Mouse (Mus musculus) liver, embryonic 14.5 days (tissue): ENCODE results near the gene BC003965. TPM values are rescaled to one million over a fixed set of nuclear protein-coding genes. Genes with fewer than 3 reads are reported as not detected.
"Not testable (repeated sequence)": the region's sequence is repeated elsewhere in the genome, so short reads cannot be mapped to it uniquely, and the experiment has no call there.

ENCODE experiments used
- ATAC-seq: fragments of 200-750 bp; cut with Nextera tagmentation; 2 replicates; pipeline ENCODE4 v1.8.0; 2017; ENCODE audit warnings: moderate number of reproducible peaks, mild to moderate bottlenecking, moderate library complexity; ENCODE audit not compliant: insufficient read depth
- DNase-seq, 3 experiments: peaks; one replicate each; pipeline ENCODE4 v3.0.0-alpha.2; 2012 to 2013; ENCODE audit warnings: low read depth in 3 of 3, low spot score in 3 of 3
- H3K27ac ChIP-seq: fragments of 300-500 bp; sonication (generic); 2 replicates; pipeline ENCODE4 v1.5.1; 2014; ENCODE audit warnings: moderate library complexity, mild to moderate bottlenecking, control low read depth, inconsistent platforms
- H3K27me3 ChIP-seq: fragments of 300-500 bp; sonication (generic); 2 replicates; pipeline ENCODE4 v1.6.1; 2014; ENCODE audit warnings: mild to moderate bottlenecking, low read length, moderate library complexity; ENCODE audit not compliant: control insufficient read depth, insufficient read depth
- H3K36me3 ChIP-seq: fragments of 300-500 bp; sonication (generic); replicated peaks from 2 replicates; pipeline ENCODE4 v1.6.1; 2014; ENCODE audit warnings: low read depth; ENCODE audit not compliant: control insufficient read depth, insufficient read depth
- H3K4me1 ChIP-seq, 2 experiments: fragments of 200-500 bp in 1 of 2; fragments of 300-500 bp in 1 of 2; sonication (generic) in 1 of 2; replicated peaks; 2 replicates each; pipeline ENCODE4 v1.6.1; 2012 to 2014; ENCODE audit warnings: antibody characterized with exemption in 1 of 2, inconsistent platforms in 1 of 2, low read length in 1 of 2; ENCODE audit not compliant: control insufficient read depth in 2 of 2, insufficient read depth in 2 of 2
- H3K4me2 ChIP-seq: fragments of 300-500 bp; sonication (generic); 2 replicates; pipeline ENCODE4 v1.6.1; 2014; ENCODE audit warnings: low read depth, mild to moderate bottlenecking, control low read depth, moderate library complexity
- H3K4me3 ChIP-seq, 2 experiments: fragments of 200-500 bp in 1 of 2; fragments of 300-500 bp in 1 of 2; sonication (generic) in 1 of 2; 2 replicates each; pipeline ENCODE4 v1.5.1; 2012 to 2014; ENCODE audit warnings: low read depth in 2 of 2, low read length in 2 of 2, mild to moderate bottlenecking in 2 of 2, control low read depth in 1 of 2, inconsistent platforms in 1 of 2, moderate library complexity in 1 of 2; ENCODE audit not compliant: insufficient read depth in 1 of 2
- H3K9ac ChIP-seq: fragments of 300-500 bp; sonication (generic); replicated peaks from 2 replicates; pipeline ENCODE4 v1.6.1; 2014; ENCODE audit warnings: mild to moderate bottlenecking, control low read depth, moderate library complexity
- H3K9me3 ChIP-seq: fragments of 300-500 bp; sonication (generic); 2 replicates; pipeline ENCODE4 v1.6.1; 2016; ENCODE audit warnings: low read length, mixed read lengths; ENCODE audit not compliant: control insufficient read depth
- CTCF ChIP-seq: IDR thresholded peaks from 2 replicates; pipeline ENCODE4 v1.5.1; 2016; ENCODE audit warnings: antibody characterized with exemption, low read depth, control low read depth
- EP300 ChIP-seq: IDR thresholded peaks from 2 replicates; pipeline ENCODE4 v1.6.1; 2016; ENCODE audit warnings: antibody characterized with exemption, low read depth
- WGBS: fragments of 180-500 bp; shearing (Covaris S2); extraction: QIAGEN DNeasy Blood & Tissue Kit; methylation state at CpG from one replicate; pipeline ENCODE4 v1.1.7; 2014; ENCODE audit not compliant: insufficient replicate concordance; 5-methylcytosine and 5-hydroxymethylcytosine counted together
- polyA plus RNA-seq, 2 experiments: library from polyadenylated mRNA; depleted of rRNA in 1 of 2; stranded (reverse) in 1 of 2; unstranded in 1 of 2; fragments of >200 nt; fragmentation: Nextera tagmentation in 1 of 2; extraction: Ambion mirVana in 1 of 2; gene quantifications; 2 replicates each; pipeline versions ENCODE4 v1.2.1 to v1.2.3; 2012 to 2014

Gene BC003965
- polyA plus RNA-seq, 2 experiments, result 13.4 to 16.8 TPM

- no peaks in the 10 kb centered on the region for H3K27me3 ChIP-seq
- WGBS, result 94% methylated on average over 3 of the region's 3 CpGs
- H3K36me3 ChIP-seq, result peaks cover 46% of the 10 kb centered on the region
- no peak for TF ChIP-seq CTCF
- no peak for TF ChIP-seq EP300
- H3K4me2 ChIP-seq, result no peak overlapping the region
- ATAC-seq (no peak), DNase-seq (no peak)
- no peak overlapping the region for H3K9ac ChIP-seq
- H3K27ac ChIP-seq, result no peak overlapping the region
- no peaks in the 10 kb centered on the region for H3K9me3 ChIP-seq
- H3K4me3 ChIP-seq, result no peak overlapping the region
- H3K4me1 ChIP-seq, result peaks cover 13 to 22% of the 10 kb centered on the region in 2 experiments
Observed at GRCm38 (mm10) chr17:25230700-25231099, 46.3 kb downstream of the BC003965 start.

- DNase-seq, H3K4me2 ChIP-seq, H3K27me3 ChIP-seq, H3K9me3 ChIP-seq, H3K27ac ChIP-seq, H3K9ac ChIP-seq, H3K4me3 ChIP-seq, ATAC-seq: not testable (repeated sequence)
- Histone ChIP-seq H3K36me3 (peaks cover 45% of the 10 kb centered on the region), H3K4me1 (peaks cover 4 to 13% of the 10 kb centered on the region in 2 experiments)
- 89% methylated on average over 5 of the region's 11 CpGs for WGBS
Observed at GRCm38 (mm10) chr17:25231621-25232020, 47.3 kb downstream of the BC003965 start.

- Histone ChIP-seq H3K27me3 (no peaks in the 10 kb centered on the region), H3K27ac (no peak overlapping the region), H3K4me1 (peaks cover 6 to 7% of the 10 kb centered on the region in 2 experiments; a peak in 3 of 4 replicates), H3K4me2 (no peak overlapping the region), H3K36me3 (peaks cover 28% of the 10 kb centered on the region), H3K9me3 (no peaks in the 10 kb centered on the region), H3K4me3 (no peak overlapping the region), H3K9ac (no peak overlapping the region)
- DNase-seq, result no peak
- 80% methylated on average over 9 of the region's 9 CpGs for WGBS
- TF ChIP-seq EP300 (no peak), CTCF (no peak)
- no peak for ATAC-seq
Observed at GRCm38 (mm10) chr17:25235635-25236034, 51.3 kb downstream of the BC003965 start.

Other genes with a start within 250 kb of the BC003965 start
- 30.6 and 34.3 TPM in 2 replicates for gene Mapk8ip3, start 247.6 kb upstream of the BC003965 start, polyA plus RNA-seq (2012; rRNA removed)
- gene Mapk8ip3, start 247.6 kb upstream of the BC003965 start, polyA plus RNA-seq (2014; fragmentation: Nextera tagmentation; extraction: Ambion mirVana), result 7.2 and 8.0 TPM in 2 replicates
- 18.9 and 24.3 TPM in 2 replicates for gene Jpt2, start 223.9 kb upstream of the BC003965 start, polyA plus RNA-seq (2012; rRNA removed)
- gene Jpt2, start 223.9 kb upstream of the BC003965 start, polyA plus RNA-seq (2014; fragmentation: Nextera tagmentation; extraction: Ambion mirVana), result 31.6 and 34.3 TPM in 2 replicates
- gene Cramp1l, start 168.8 kb upstream of the BC003965 start, polyA plus RNA-seq (2012; rRNA removed), result 7.8 and 7.9 TPM in 2 replicates
- 3.2 and 3.9 TPM in 2 replicates for gene Cramp1l, start 168.8 kb upstream of the BC003965 start, polyA plus RNA-seq (2014; fragmentation: Nextera tagmentation; extraction: Ambion mirVana)
- gene Ift140, start 168.5 kb upstream of the BC003965 start, polyA plus RNA-seq (2012; rRNA removed), result 51.8 and 61.2 TPM in 2 replicates
- 115 and 124 TPM in 2 replicates for gene Ift140, start 168.5 kb upstream of the BC003965 start, polyA plus RNA-seq (2014; fragmentation: Nextera tagmentation; extraction: Ambion mirVana)
- 3.0 and 3.1 TPM in 2 replicates for gene Tmem204, start 101.0 kb upstream of the BC003965 start, polyA plus RNA-seq (2012; rRNA removed)
- gene Tmem204, start 101.0 kb upstream of the BC003965 start, polyA plus RNA-seq (2014; fragmentation: Nextera tagmentation; extraction: Ambion mirVana), result 4.3 TPM in 2 replicates
- gene Telo2, start 68.6 kb upstream of the BC003965 start, polyA plus RNA-seq (2012; rRNA removed), result 8.0 and 8.7 TPM in 2 replicates
- gene Telo2, start 68.6 kb upstream of the BC003965 start, polyA plus RNA-seq (2014; fragmentation: Nextera tagmentation; extraction: Ambion mirVana), result 11.0 and 12.1 TPM in 2 replicates
- not detected in 2 replicates for gene Ptx4, start 63.8 kb upstream of the BC003965 start, polyA plus RNA-seq (2012; rRNA removed)
- not detected in 2 replicates for gene Ptx4, start 63.8 kb upstream of the BC003965 start, polyA plus RNA-seq (2014; fragmentation: Nextera tagmentation; extraction: Ambion mirVana)
- 7.1 and 7.9 TPM in 2 replicates for gene Clcn7, start 51.2 kb upstream of the BC003965 start, polyA plus RNA-seq (2012; rRNA removed)
- gene Clcn7, start 51.2 kb upstream of the BC003965 start, polyA plus RNA-seq (2014; fragmentation: Nextera tagmentation; extraction: Ambion mirVana), result 8.7 and 8.8 TPM in 2 replicates
- gene Ccdc154, start 22.1 kb upstream of the BC003965 start, polyA plus RNA-seq (2012; rRNA removed), result not detected in 2 replicates
- gene Ccdc154, start 22.1 kb upstream of the BC003965 start, polyA plus RNA-seq (2014; fragmentation: Nextera tagmentation; extraction: Ambion mirVana), result 0.05 TPM in 1 of 2 replicates, not detected in the other
- not detected in 2 replicates for gene Gm38655, start 9.1 kb upstream of the BC003965 start, polyA plus RNA-seq (2012; rRNA removed)
- gene Gm38655, start 9.1 kb upstream of the BC003965 start, polyA plus RNA-seq (2014; fragmentation: Nextera tagmentation; extraction: Ambion mirVana), result not detected in 2 replicates
- 34.8 and 45.6 TPM in 2 replicates for gene Unkl, start 3.8 kb downstream of the BC003965 start, polyA plus RNA-seq (2012; rRNA removed)
- 5.9 and 9.1 TPM in 2 replicates for gene Unkl, start 3.8 kb downstream of the BC003965 start, polyA plus RNA-seq (2014; fragmentation: Nextera tagmentation; extraction: Ambion mirVana)
- gene Gnptg, start 55.6 kb downstream of the BC003965 start, polyA plus RNA-seq (2012; rRNA removed), result 11.1 and 11.2 TPM in 2 replicates
- 15.6 and 17.0 TPM in 2 replicates for gene Gnptg, start 55.6 kb downstream of the BC003965 start, polyA plus RNA-seq (2014; fragmentation: Nextera tagmentation; extraction: Ambion mirVana)
- gene Tsr3, start 55.6 kb downstream of the BC003965 start, polyA plus RNA-seq (2012; rRNA removed), result 11.1 and 13.0 TPM in 2 replicates
- gene Tsr3, start 55.6 kb downstream of the BC003965 start, polyA plus RNA-seq (2014; fragmentation: Nextera tagmentation; extraction: Ambion mirVana), result 17.4 and 18.5 TPM in 2 replicates
- 0.27 and 0.63 TPM in 2 replicates for gene Baiap3, start 71.8 kb downstream of the BC003965 start, polyA plus RNA-seq (2012; rRNA removed)
- 0.69 TPM in 1 of 2 replicates, not detected in the other for gene Baiap3, start 71.8 kb downstream of the BC003965 start, polyA plus RNA-seq (2014; fragmentation: Nextera tagmentation; extraction: Ambion mirVana)
- gene Ube2i, start 90.1 kb downstream of the BC003965 start, polyA plus RNA-seq (2012; rRNA removed), result 129 and 168 TPM in 2 replicates
- 244 and 260 TPM in 2 replicates for gene Ube2i, start 90.1 kb downstream of the BC003965 start, polyA plus RNA-seq (2014; fragmentation: Nextera tagmentation; extraction: Ambion mirVana)
- gene Prss34, start 113.8 kb downstream of the BC003965 start, polyA plus RNA-seq (2012; rRNA removed), result 0.89 and 1.8 TPM in 2 replicates
- gene Prss34, start 113.8 kb downstream of the BC003965 start, polyA plus RNA-seq (2014; fragmentation: Nextera tagmentation; extraction: Ambion mirVana), result 0.71 and 3.6 TPM in 2 replicates
- gene Prss28, start 124.1 kb downstream of the BC003965 start, polyA plus RNA-seq (2012; rRNA removed), result not detected in 2 replicates
- not detected in 2 replicates for gene Prss28, start 124.1 kb downstream of the BC003965 start, polyA plus RNA-seq (2014; fragmentation: Nextera tagmentation; extraction: Ambion mirVana)
- gene Prss29, start 134.1 kb downstream of the BC003965 start, polyA plus RNA-seq (2012; rRNA removed), result not detected in 2 replicates
- gene Prss29, start 134.1 kb downstream of the BC003965 start, polyA plus RNA-seq (2014; fragmentation: Nextera tagmentation; extraction: Ambion mirVana), result not detected in 2 replicates
- gene Tpsab1, start 161.0 kb downstream of the BC003965 start, polyA plus RNA-seq (2012; rRNA removed), result not detected in 2 replicates
- gene Tpsab1, start 161.0 kb downstream of the BC003965 start, polyA plus RNA-seq (2014; fragmentation: Nextera tagmentation; extraction: Ambion mirVana), result not detected in 2 replicates
- 0.11 and 0.12 TPM in 2 replicates for gene Tpsb2, start 181.8 kb downstream of the BC003965 start, polyA plus RNA-seq (2012; rRNA removed)
- 0.44 TPM in 1 of 2 replicates, not detected in the other for gene Tpsb2, start 181.8 kb downstream of the BC003965 start, polyA plus RNA-seq (2014; fragmentation: Nextera tagmentation; extraction: Ambion mirVana)
- 0.51 and 0.93 TPM in 2 replicates for gene Tpsg1, start 184.7 kb downstream of the BC003965 start, polyA plus RNA-seq (2012; rRNA removed)
- 0.49 and 0.53 TPM in 2 replicates for gene Tpsg1, start 184.7 kb downstream of the BC003965 start, polyA plus RNA-seq (2014; fragmentation: Nextera tagmentation; extraction: Ambion mirVana)
- 1.2 and 1.3 TPM in 2 replicates for gene Cacna1h, start 249.2 kb downstream of the BC003965 start, polyA plus RNA-seq (2012; rRNA removed)
- gene Cacna1h, start 249.2 kb downstream of the BC003965 start, polyA plus RNA-seq (2014; fragmentation: Nextera tagmentation; extraction: Ambion mirVana), result 0.13 and 0.50 TPM in 2 replicates